Mouse (Mus musculus) spleen, postnatal 36 days (tissue): ENCODE data around the gene Mapk7.

Source experiments
- DNase-seq, 2 experiments: peaks; one replicate each; pipeline ENCODE4 v3.0.0; 2022; ENCODE audit warnings: low spot score in 2 of 2, mixed read lengths in 1 of 2

The Mapk7 gene

GRCm38 (mm10) chr11:61494129-61494997 lies at the start of gene Mapk7:
TSS of gene Mapk7 (minus strand) at chr11:61494406.
- peak; percentile 94 for DNase-seq

- no peak for DNase-seq
Observed at GRCm38 (mm10) chr11:61541106-61541505, 46.9 kb upstream of the Mapk7 start.

- DNase-seq = no peak
Observed at GRCm38 (mm10) chr11:61540642-61541041, 46.4 kb upstream of the Mapk7 start.

GRCm38 (mm10) chr11:61537362-61537761 lies 43.2 kb upstream of the Mapk7 start:
- DNase-seq = no peak

- no peak for DNase-seq
Observed at GRCm38 (mm10) chr11:61536952-61537351, 42.7 kb upstream of the Mapk7 start.

GRCm38 (mm10) chr11:61535530-61535929 lies 41.3 kb upstream of the Mapk7 start:
- no peak for DNase-seq

GRCm38 (mm10) chr11:61533571-61533970 lies 39.4 kb upstream of the Mapk7 start:
- peak in 1 of 2 experiments; percentile 3 for DNase-seq

DNA sequence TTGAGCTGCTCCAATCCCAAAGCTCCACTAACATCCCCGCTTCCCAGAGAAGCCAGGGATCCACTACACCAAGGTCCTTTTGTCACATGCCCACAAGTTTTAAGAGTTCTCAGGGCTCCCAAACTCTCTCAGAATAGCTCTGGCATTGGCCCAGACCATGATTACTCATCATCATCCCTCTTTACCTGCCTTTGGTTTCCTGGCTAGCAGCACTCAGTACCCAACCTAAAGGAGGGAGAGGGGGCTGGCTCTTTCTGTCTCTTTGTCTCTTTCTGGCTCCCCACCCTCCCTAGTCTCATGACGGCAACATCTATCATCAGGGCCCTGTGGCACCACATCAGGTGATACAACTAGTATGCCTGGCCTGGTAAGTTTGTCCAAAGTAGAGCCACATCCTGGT lies 38.6 kb upstream of the Mapk7 start:
- DNase-seq = no peak

- DNase-seq = peak; percentile 9 to 11
Observed at GRCm38 (mm10) chr11:61529268-61529713, 35.1 kb upstream of the Mapk7 start.

DNA sequence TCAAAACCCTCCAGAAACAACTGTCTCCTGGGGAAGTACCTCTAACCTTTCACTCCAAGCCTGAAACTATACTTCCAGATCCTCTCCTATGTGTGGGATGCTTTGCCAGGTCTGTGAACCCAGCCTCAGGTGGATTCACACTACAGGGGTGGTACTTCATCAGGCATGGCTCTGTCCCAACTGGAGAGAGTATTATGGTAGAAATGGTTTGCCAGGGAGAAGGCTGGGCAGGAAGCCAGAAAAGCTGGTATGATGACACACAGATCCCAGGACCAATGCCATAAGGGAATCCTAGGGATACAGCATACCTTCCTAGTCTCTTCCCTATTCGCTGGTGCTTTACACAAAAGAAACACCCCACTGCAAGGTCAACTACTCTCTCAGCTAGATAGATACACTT lies 32.7 kb upstream of the Mapk7 start:
- DNase-seq = no peak

- no peak for DNase-seq
Observed at GRCm38 (mm10) chr11:61519484-61520107, 25.4 kb upstream of the Mapk7 start.

DNA sequence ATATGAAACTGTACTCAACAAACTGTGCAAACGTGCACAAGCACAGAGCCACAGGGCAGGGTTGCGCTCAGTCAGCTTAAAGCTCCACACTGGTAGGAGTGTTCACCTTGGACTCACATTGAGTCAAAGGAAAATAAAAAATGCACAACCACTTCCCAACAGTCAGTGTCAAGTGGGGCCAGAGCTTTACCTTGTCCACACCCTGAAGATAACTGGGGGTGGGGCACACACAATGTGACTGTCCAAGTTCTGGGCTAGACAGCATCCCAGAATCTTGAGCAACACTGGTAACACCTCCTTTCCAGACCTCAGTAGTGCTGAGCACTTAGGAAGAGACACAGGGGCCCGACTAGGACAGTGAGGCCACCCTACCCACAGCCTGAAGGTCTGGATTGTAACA lies 24.7 kb upstream of the Mapk7 start:
- no peak for DNase-seq

- DNase-seq = no peak
Observed at GRCm38 (mm10) chr11:61517971-61518370, 23.8 kb upstream of the Mapk7 start.

- no peak for DNase-seq
Observed at GRCm38 (mm10) chr11:61514953-61515352, 20.7 kb upstream of the Mapk7 start.

DNA sequence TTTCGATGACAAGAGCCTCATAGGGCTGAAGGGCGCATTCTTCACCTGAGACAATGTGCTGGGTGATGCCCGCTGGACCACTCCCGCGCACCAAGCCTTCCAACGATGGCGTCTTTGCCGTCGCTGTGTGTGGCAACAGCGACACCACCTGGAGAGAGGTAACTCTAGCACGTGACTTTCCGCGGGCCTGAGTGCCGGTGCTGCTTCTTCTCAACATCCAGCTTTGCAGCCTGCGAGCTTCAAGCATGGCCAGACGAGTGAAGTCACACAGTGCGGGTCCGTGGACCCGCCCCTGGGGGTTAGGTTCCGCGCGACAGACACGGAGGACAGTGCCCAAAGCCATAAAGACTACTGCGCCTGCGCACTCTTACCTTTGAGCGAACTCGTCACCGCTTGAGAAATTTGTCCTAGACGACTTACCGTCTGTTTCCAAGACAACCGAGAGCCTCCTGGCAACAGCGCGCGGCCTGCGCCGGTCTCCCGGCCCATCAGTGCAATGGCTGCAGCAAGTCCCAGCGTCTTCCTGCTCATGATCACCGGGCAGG lies 10.6 kb upstream of the Mapk7 start, which contains the start of gene B9d1:
Gene B9d1 (plus strand): TSS at position 432 of the 545 bp plus-strand sequence.
- peak; percentile 89 to 91 for DNase-seq

GRCm38 (mm10) chr11:61503933-61504332 lies 9.7 kb upstream of the Mapk7 start:
- DNase-seq = no peak

DNA sequence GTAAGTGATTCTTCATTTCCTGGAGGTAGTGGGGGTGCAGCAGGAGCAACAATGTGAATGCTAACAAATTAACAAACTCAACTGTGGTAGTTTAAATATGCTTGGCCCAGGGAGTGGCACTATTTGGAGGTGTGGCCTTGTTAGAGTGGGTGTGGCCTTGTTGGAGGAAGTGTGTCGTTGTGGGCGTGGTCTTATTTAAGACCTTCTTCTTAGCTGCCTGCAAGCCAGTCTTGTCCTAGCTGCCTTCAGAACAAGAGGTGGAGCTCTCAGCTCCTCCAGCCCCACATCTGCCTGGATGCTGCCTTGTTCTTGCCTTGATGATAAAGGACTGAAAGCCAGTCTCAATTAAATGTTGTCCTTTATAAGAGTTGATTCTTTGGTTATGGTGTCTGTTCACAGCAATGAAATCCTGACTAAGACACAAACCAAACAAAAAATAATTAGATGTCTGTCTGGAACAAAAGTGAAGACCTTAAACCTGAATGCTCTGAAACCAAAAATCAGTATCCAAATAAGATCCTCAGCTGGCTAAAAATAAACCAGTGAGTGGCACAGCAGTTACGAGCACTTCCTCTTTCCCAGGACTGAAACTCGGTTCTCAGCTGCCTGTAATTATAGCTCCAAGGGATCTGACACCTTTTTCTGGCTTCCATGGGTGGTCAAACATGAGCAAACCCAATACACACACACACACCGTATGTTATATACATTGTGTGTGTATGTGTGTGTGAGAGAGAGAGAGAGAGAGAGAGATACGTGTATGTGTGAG lies 4.7 kb upstream of the Mapk7 start:
- peak in 1 of 2 experiments; percentile 40 for DNase-seq

DNA sequence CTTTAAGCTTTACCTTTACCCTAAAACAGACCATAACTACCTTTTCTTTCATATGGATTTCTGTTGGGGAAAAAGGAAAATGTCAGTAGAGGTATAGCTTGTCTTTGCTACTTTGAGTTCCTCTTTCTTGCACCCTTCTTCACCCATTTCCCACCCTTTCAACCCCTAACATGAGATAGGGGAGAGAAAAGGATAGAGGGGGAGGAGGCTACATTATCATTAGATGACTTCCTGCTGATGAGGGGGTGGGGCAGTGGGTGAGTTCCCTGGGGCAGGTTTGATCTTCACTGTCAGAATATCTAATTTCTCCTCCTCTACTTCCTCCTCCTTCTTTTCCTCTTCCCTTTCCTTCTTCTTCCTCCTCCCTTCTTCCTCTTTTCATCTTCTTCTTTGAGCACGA lies 3.3 kb upstream of the Mapk7 start:
- no peak for DNase-seq

GRCm38 (mm10) chr11:61495528-61495927 lies 1.3 kb upstream of the Mapk7 start:
- no peak for DNase-seq

- DNase-seq = no peak
Observed at GRCm38 (mm10) chr11:61493525-61494128, 579 bp downstream of the Mapk7 start.

- DNase-seq = no peak
Observed at GRCm38 (mm10) chr11:61492749-61493401, 1.3 kb downstream of the Mapk7 start.
